Mouse (Mus musculus): ENCODE data around the gene Tbx10. TPM values are rescaled to one million over a fixed set of nuclear protein-coding genes. Genes with fewer than 3 reads are reported as not detected.

Gene Tbx10
- polyA plus RNA-seq, 1 experiment from 2014 or later = not detected

- Histone ChIP-seq H3K27me3 (ENCODE audit: control insufficient read depth, insufficient read depth, low read length) (no peaks in the 10 kb centered on the region), H3K9ac (replicated peaks; ENCODE audit: low read depth, low read length) (no peak overlapping the region), H3K4me1 (ENCODE audit: control insufficient read depth, insufficient read depth, low read length) (peaks cover 7% of the 10 kb centered on the region), H3K4me3 (ENCODE audit: low read depth, low read length) (no peak overlapping the region), H3K36me3 (ENCODE audit: control insufficient read depth, insufficient read depth, low read length) (no peaks in the 10 kb centered on the region), H3K9me3 (ENCODE audit: control insufficient read depth, low read length) (no peaks in the 10 kb centered on the region), H3K4me2 (ENCODE audit: low read depth, low read length) (no peak overlapping the region), H3K27ac (ENCODE audit: low read depth, low read length) (no peak overlapping the region)
- 69% methylated on average over 8 of the region's 8 CpGs for WGBS
- ATAC-seq (ENCODE audit: low read depth) = no peak
These were observed 4.7 kb downstream of the Tbx10 start for GRCm38 (mm10) chr19:3997231-3997630.

DNA sequence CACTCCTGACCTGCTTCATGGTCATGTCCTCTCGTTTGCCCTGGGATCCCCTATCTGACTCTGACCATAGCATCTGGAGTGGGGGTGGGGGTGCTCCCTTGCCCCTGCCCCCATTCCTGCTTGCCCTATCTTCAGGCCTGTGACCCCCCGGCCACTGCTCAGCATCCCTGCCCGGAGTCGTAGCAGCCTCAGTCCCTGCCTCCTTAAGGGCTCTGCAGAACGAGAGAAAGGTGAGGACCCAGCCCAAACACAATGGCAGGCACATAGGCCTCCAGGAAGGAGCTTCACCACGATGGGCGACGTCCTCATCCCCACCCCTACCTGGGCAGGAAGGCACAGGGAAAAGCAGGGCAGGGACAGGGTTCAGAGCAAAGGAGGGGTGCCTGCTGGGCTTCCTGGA lies 5.8 kb downstream of the Tbx10 start:
- Histone ChIP-seq H3K27me3 (ENCODE audit: control insufficient read depth, insufficient read depth, low read length) (no peaks in the 10 kb centered on the region), H3K9ac (replicated peaks; ENCODE audit: low read depth, low read length) (no peak overlapping the region), H3K4me1 (ENCODE audit: control insufficient read depth, insufficient read depth, low read length) (peaks cover 7% of the 10 kb centered on the region), H3K4me2 (ENCODE audit: low read depth, low read length) (no peak overlapping the region), H3K27ac (ENCODE audit: low read depth, low read length) (no peak overlapping the region), H3K36me3 (ENCODE audit: control insufficient read depth, insufficient read depth, low read length) (no peaks in the 10 kb centered on the region), H3K9me3 (ENCODE audit: control insufficient read depth, low read length) (no peaks in the 10 kb centered on the region), H3K4me3 (ENCODE audit: low read depth, low read length) (no peak overlapping the region)
- 82% methylated on average over 8 of the region's 8 CpGs for WGBS
- ATAC-seq (ENCODE audit: low read depth) = no peak

DNA sequence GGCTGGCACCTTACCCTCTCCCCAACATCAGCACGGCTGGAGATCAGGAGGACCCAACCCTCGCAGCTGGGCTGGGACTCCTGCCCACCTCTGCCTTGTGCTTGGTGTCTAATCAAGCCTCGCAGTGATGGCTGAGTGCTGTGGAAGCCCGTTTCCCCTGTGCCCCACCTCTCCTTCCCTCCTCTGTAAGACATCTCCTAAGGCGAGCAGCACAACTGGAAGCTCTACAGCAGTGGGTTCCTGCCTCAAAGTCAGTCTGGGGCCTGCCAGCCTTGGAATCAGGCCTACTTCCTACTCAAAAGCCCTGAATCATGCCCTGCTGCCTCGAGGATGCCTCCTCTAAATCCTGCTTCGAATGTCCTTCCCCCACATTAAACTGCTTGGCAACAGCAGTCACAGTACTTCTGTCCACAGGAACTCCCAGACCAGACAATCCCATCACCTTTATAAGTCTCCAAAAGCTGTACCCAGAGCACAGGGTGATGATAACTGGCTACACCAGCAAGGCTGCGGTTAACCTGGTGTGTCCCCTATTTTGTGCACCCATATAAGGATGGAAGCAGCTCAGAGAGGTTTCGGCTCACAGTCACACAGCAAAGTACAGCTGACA lies 6.7 kb downstream of the Tbx10 start:
- Histone ChIP-seq H3K36me3 (ENCODE audit: control insufficient read depth, insufficient read depth, low read length) (no peaks in the 10 kb centered on the region; the same call in 1 of the 2 replicates), H3K9me3 (ENCODE audit: control insufficient read depth, low read length) (no peaks in the 10 kb centered on the region), H3K4me3 (ENCODE audit: low read depth, low read length) (no peak overlapping the region), H3K9ac (replicated peaks; ENCODE audit: low read depth, low read length) (no peak overlapping the region), H3K4me1 (ENCODE audit: control insufficient read depth, insufficient read depth, low read length) (peaks cover 7% of the 10 kb centered on the region), H3K27ac (ENCODE audit: low read depth, low read length) (no peak overlapping the region), H3K27me3 (ENCODE audit: control insufficient read depth, insufficient read depth, low read length) (no peaks in the 10 kb centered on the region), H3K4me2 (ENCODE audit: low read depth, low read length) (peak overlapping the region; percentile 85; the same call in 1 of the 2 replicates)
- 89% methylated on average over 9 of the region's 9 CpGs for WGBS
- no peak for ATAC-seq (ENCODE audit: low read depth)

- under 1% methylated on average over 64 of the region's 64 CpGs for WGBS
- H3K4me3 ChIP-seq (ENCODE audit: low read depth, low read length) = peak within 1 kb of the TSS; percentile 69
- peak within 1 kb of the TSS; percentile 95 for H3K27ac ChIP-seq (ENCODE audit: low read depth, low read length)
- peak; percentile 90 for ATAC-seq (ENCODE audit: low read depth)
- peaks cover 7% of the 10 kb centered on the region for H3K4me1 ChIP-seq (ENCODE audit: control insufficient read depth, insufficient read depth, low read length)
- H3K9me3 ChIP-seq (ENCODE audit: control insufficient read depth, low read length) = no peaks in the 10 kb centered on the region
- H3K9ac ChIP-seq (replicated peaks; ENCODE audit: low read depth, low read length) = peak within 1 kb of the TSS; percentile 90
- no peaks in the 10 kb centered on the region for H3K27me3 ChIP-seq (ENCODE audit: control insufficient read depth, insufficient read depth, low read length)
- H3K36me3 ChIP-seq (ENCODE audit: control insufficient read depth, insufficient read depth, low read length) = no peaks in the 10 kb centered on the region; the same call in 1 of the 2 replicates
- H3K4me2 ChIP-seq (ENCODE audit: low read depth, low read length) = peak within 1 kb of the TSS; percentile 85
These were observed 7.8 kb downstream of the Tbx10 start, which contains the start of the genes Nudt8 and Gm49405 for GRCm38 (mm10) chr19:4000119-4000900. Gene Nudt8, plus strand, starts transcription at chr19:4000580. Gene Gm49405, plus strand, starts transcription at chr19:4000626.

- H3K4me1 ChIP-seq (ENCODE audit: control insufficient read depth, insufficient read depth, low read length) = peaks cover 7% of the 10 kb centered on the region
- 14% methylated on average over 17 of the region's 17 CpGs for WGBS
- peak overlapping the region; percentile 90 for H3K9ac ChIP-seq (replicated peaks; ENCODE audit: low read depth, low read length)
- peak overlapping the region; percentile 69 for H3K4me3 ChIP-seq (ENCODE audit: low read depth, low read length)
- H3K27me3 ChIP-seq (ENCODE audit: control insufficient read depth, insufficient read depth, low read length) = no peaks in the 10 kb centered on the region
- no peaks in the 10 kb centered on the region for H3K9me3 ChIP-seq (ENCODE audit: control insufficient read depth, low read length)
- peak overlapping the region; percentile 95 for H3K27ac ChIP-seq (ENCODE audit: low read depth, low read length)
- H3K4me2 ChIP-seq (ENCODE audit: low read depth, low read length) = peak overlapping the region; percentile 85
- peak; percentile 9; the same call in 1 of the 2 replicates for ATAC-seq (ENCODE audit: low read depth)
- H3K36me3 ChIP-seq (ENCODE audit: control insufficient read depth, insufficient read depth, low read length) = peaks cover under 1% of the 10 kb centered on the region; the same call in 1 of the 2 replicates
These were observed 8.5 kb downstream of the Tbx10 start for GRCm38 (mm10) chr19:4000949-4001525.

GRCm38 (mm10) chr19:4001752-4002151 lies 9.2 kb downstream of the Tbx10 start:
- Histone ChIP-seq H3K27ac (ENCODE audit: low read depth, low read length) (0 out of 2 replicates have a peak overlapping the region, but pooled peaks have one; percentile 95), H3K27me3 (ENCODE audit: control insufficient read depth, insufficient read depth, low read length) (no peaks in the 10 kb centered on the region), H3K9ac (replicated peaks; ENCODE audit: low read depth, low read length) (no peak overlapping the region), H3K4me2 (ENCODE audit: low read depth, low read length) (peak overlapping the region; percentile 85; the same call in 1 of the 2 replicates), H3K4me3 (ENCODE audit: low read depth, low read length) (no peak overlapping the region), H3K9me3 (ENCODE audit: control insufficient read depth, low read length) (no peaks in the 10 kb centered on the region), H3K4me1 (ENCODE audit: control insufficient read depth, insufficient read depth, low read length) (peaks cover 7% of the 10 kb centered on the region), H3K36me3 (ENCODE audit: control insufficient read depth, insufficient read depth, low read length) (peaks cover 7% of the 10 kb centered on the region)
- WGBS = 88% methylated on average over 5 of the region's 5 CpGs
- ATAC-seq (ENCODE audit: low read depth) = no peak

DNA sequence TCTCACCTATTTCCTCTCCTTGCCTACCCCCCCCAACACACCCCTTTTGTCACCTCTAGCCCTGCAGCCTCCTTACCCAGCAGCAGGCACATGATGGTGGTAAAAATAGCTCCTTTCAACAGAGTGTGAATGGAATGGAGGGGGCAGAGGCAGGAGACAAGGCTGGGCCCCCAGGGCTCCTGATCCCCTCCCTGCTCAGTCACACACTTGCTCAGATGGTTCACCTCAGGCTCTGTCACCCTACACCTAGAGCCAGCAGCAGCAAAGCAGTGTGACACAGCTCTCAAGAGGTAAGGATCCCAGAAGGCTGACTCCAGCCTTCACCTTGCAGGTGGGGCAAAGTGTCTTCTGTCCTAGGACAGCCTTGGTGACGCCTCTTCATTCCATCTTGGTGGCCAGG lies 10.6 kb downstream of the Tbx10 start, which contains the start of gene Doc2g:
Gene Doc2g (plus strand): TSS at position 202 of the 400 bp plus-strand sequence.
- H3K9me3 ChIP-seq (ENCODE audit: control insufficient read depth, low read length) = no peaks in the 10 kb centered on the region
- WGBS = 91% methylated on average over 1 of the region's 1 CpGs
- no peaks in the 10 kb centered on the region for H3K27me3 ChIP-seq (ENCODE audit: control insufficient read depth, insufficient read depth, low read length)
- ATAC-seq (ENCODE audit: low read depth) = no peak
- no peak within 1 kb of the TSS for H3K27ac ChIP-seq (ENCODE audit: low read depth, low read length)
- H3K4me3 ChIP-seq (ENCODE audit: low read depth, low read length) = no peak within 1 kb of the TSS
- no peak within 1 kb of the TSS for H3K4me2 ChIP-seq (ENCODE audit: low read depth, low read length)
- H3K4me1 ChIP-seq (ENCODE audit: control insufficient read depth, insufficient read depth, low read length) = peaks cover 7% of the 10 kb centered on the region
- peaks cover 17% of the 10 kb centered on the region for H3K36me3 ChIP-seq (ENCODE audit: control insufficient read depth, insufficient read depth, low read length)
- no peak within 1 kb of the TSS for H3K9ac ChIP-seq (replicated peaks; ENCODE audit: low read depth, low read length)

- Histone ChIP-seq H3K36me3 (ENCODE audit: control insufficient read depth, insufficient read depth, low read length) (peaks cover 19% of the 10 kb centered on the region), H3K9ac (replicated peaks; ENCODE audit: low read depth, low read length) (no peak overlapping the region), H3K4me2 (ENCODE audit: low read depth, low read length) (no peak overlapping the region), H3K4me3 (ENCODE audit: low read depth, low read length) (no peak overlapping the region), H3K27me3 (ENCODE audit: control insufficient read depth, insufficient read depth, low read length) (no peaks in the 10 kb centered on the region), H3K4me1 (ENCODE audit: control insufficient read depth, insufficient read depth, low read length) (peaks cover 7% of the 10 kb centered on the region), H3K9me3 (ENCODE audit: control insufficient read depth, low read length) (no peaks in the 10 kb centered on the region), H3K27ac (ENCODE audit: low read depth, low read length) (no peak overlapping the region)
- 83% methylated on average over 12 of the region's 12 CpGs for WGBS
- no peak for ATAC-seq (ENCODE audit: low read depth)
These were observed 11.1 kb downstream of the Tbx10 start for GRCm38 (mm10) chr19:4003641-4004040.
